Mouse (Mus musculus) MEL (cell line): ENCODE measurements around the gene Gins1. TPM values are rescaled to one million over a fixed set of nuclear protein-coding genes. Genes with fewer than 3 reads are reported as not detected.

ENCODE experiments used
- DNase-seq: peaks from one replicate; pipeline ENCODE4 v3.0.0; 2011; ENCODE audit warnings: low read depth, low spot score
- H3K27ac ChIP-seq: 2 replicates; pipeline ENCODE4 v1.5.1; 2012; ENCODE audit warnings: low read depth, mild to moderate bottlenecking, control low read depth, low read length, moderate library complexity; ENCODE audit not compliant: control insufficient read depth
- H3K27me3 ChIP-seq, 2 experiments: fragments of 150-350 bp in 1 of 2; sonication (generic) in 1 of 2; 2 replicates each; pipeline ENCODE4 v1.6.1; 2012; ENCODE audit warnings: low read length in 2 of 2, mild to moderate bottlenecking in 2 of 2, improper control_type of control experiment in 1 of 2, moderate library complexity in 1 of 2; ENCODE audit not compliant: insufficient read depth in 2 of 2, control insufficient read depth in 1 of 2
- H3K36me3 ChIP-seq, 2 experiments: 2 replicates each; pipeline ENCODE4 v1.6.1; 2012 to 2014; ENCODE audit warnings: low read length in 2 of 2, improper control_type of control experiment in 1 of 2, inconsistent platforms in 1 of 2, mild to moderate bottlenecking in 1 of 2; ENCODE audit not compliant: insufficient read depth in 2 of 2, control insufficient read depth in 1 of 2
- H3K4me1 ChIP-seq, 2 experiments: fragments of 150-350 bp in 1 of 2; sonication (generic) in 1 of 2; 2 replicates each; pipeline ENCODE4 v1.6.1; 2012; ENCODE audit warnings: low read length in 2 of 2, improper control_type of control experiment in 1 of 2, mild to moderate bottlenecking in 1 of 2; ENCODE audit not compliant: insufficient read depth in 2 of 2, control insufficient read depth in 1 of 2
- H3K4me3 ChIP-seq, 2 experiments: fragments of 150-350 bp in 1 of 2; sonication (generic) in 1 of 2; 2 replicates each; pipeline ENCODE4 v1.5.1; 2012; ENCODE audit warnings: low read depth in 2 of 2, low read length in 2 of 2, mild to moderate bottlenecking in 2 of 2, moderate library complexity in 2 of 2, control low read depth in 1 of 2, improper control_type of control experiment in 1 of 2; ENCODE audit not compliant: control insufficient read depth in 1 of 2, insufficient read depth in 1 of 2
- H3K79me2 ChIP-seq: 2 replicates; pipeline ENCODE4 v1.6.1; 2012; ENCODE audit warnings: mild to moderate bottlenecking, low read length, moderate library complexity; ENCODE audit not compliant: control insufficient read depth, poor library complexity, insufficient read depth
- H3K9ac ChIP-seq: 2 replicates; pipeline ENCODE4 v1.6.1; 2012; ENCODE audit warnings: low read depth, mild to moderate bottlenecking, control low read depth, low read length, moderate library complexity; ENCODE audit not compliant: control insufficient read depth, poor library complexity, severe bottlenecking
- H3K9me3 ChIP-seq: fragments of 150-350 bp; sonication (generic); replicated peaks from 2 replicates; pipeline ENCODE4 v1.6.1; 2012; ENCODE audit warnings: mild to moderate bottlenecking, low read length, improper control_type of control experiment, moderate library complexity; ENCODE audit not compliant: insufficient read depth
- BHLHE40 ChIP-seq: IDR thresholded peaks from 2 replicates; pipeline ENCODE4 v1.6.1; 2012; ENCODE audit warnings: low read depth, mild to moderate bottlenecking, inconsistent platforms, low read length, improper control_type of control experiment, borderline replicate concordance
- CHD1 ChIP-seq: IDR thresholded peaks from 2 replicates; pipeline ENCODE4 v1.6.1; 2012; ENCODE audit warnings: low read depth, mild to moderate bottlenecking, inconsistent platforms, low read length, improper control_type of control experiment
- CHD2 ChIP-seq: IDR thresholded peaks from 2 replicates; pipeline ENCODE4 v1.6.1; 2011; ENCODE audit warnings: low read length, improper control_type of control experiment
- CTCF ChIP-seq, 3 experiments: IDR thresholded peaks in 2 of 3; conservative IDR thresholded peaks in 1 of 3; 2 replicates each; pipeline ENCODE4 v1.5.1; 2011 to 2012; ENCODE audit warnings: low read length in 3 of 3, low read depth in 2 of 3, mild to moderate bottlenecking in 2 of 3, improper control_type of control experiment in 1 of 3, inconsistent platforms in 1 of 3, mixed read lengths in 1 of 3, moderate library complexity in 1 of 3; ENCODE audit not compliant: control insufficient read depth in 1 of 3, insufficient read depth in 1 of 3, poor library complexity in 1 of 3, severe bottlenecking in 1 of 3
- E2F4 ChIP-seq: IDR thresholded peaks from 2 replicates; pipeline ENCODE4 v1.6.1; 2011; ENCODE audit warnings: low read depth, low read length, improper control_type of control experiment, borderline replicate concordance
- ELF1 ChIP-seq: IDR thresholded peaks from 2 replicates; pipeline ENCODE4 v1.6.1; 2014; ENCODE audit warnings: low read depth, mild to moderate bottlenecking, inconsistent platforms, low read length, improper control_type of control experiment, moderate library complexity
- EP300 ChIP-seq, 2 experiments: IDR thresholded peaks; 2 replicates each; pipeline ENCODE4 v1.6.1; 2011; ENCODE audit warnings: improper control_type of control experiment in 2 of 2, low read length in 2 of 2, low read depth in 1 of 2, mild to moderate bottlenecking in 1 of 2
- GABPA ChIP-seq: IDR thresholded peaks from 2 replicates; pipeline ENCODE4 v1.6.1; 2012; ENCODE audit warnings: low read depth, mild to moderate bottlenecking, inconsistent platforms, low read length, improper control_type of control experiment, moderate library complexity
- GATA1 ChIP-seq: IDR thresholded peaks from 2 replicates; pipeline ENCODE4 v1.6.1; 2011; ENCODE audit warnings: low read depth, low read length, improper control_type of control experiment
- HCFC1 ChIP-seq: IDR thresholded peaks from 2 replicates; pipeline ENCODE4 v1.6.1; 2012; ENCODE audit warnings: low read depth, mild to moderate bottlenecking, inconsistent platforms, low read length, improper control_type of control experiment, moderate library complexity
- JUND ChIP-seq: IDR thresholded peaks from 2 replicates; pipeline ENCODE4 v1.6.1; 2011; ENCODE audit warnings: low read depth, mild to moderate bottlenecking, improper control_type of control experiment, low read length
- MAFK ChIP-seq: IDR thresholded peaks from 2 replicates; pipeline ENCODE4 v1.6.1; 2011; ENCODE audit warnings: low read depth, mild to moderate bottlenecking, low read length, improper control_type of control experiment, borderline replicate concordance
- MAX ChIP-seq: IDR thresholded peaks from 2 replicates; pipeline ENCODE4 v1.6.1; 2011; ENCODE audit warnings: low read length, improper control_type of control experiment
- MAZ ChIP-seq: IDR thresholded peaks from 2 replicates; pipeline ENCODE4 v1.6.1; 2012; ENCODE audit warnings: low read depth, mild to moderate bottlenecking, inconsistent platforms, low read length, improper control_type of control experiment
- MEF2A ChIP-seq: IDR thresholded peaks from 2 replicates; pipeline ENCODE4 v1.6.1; 2014; ENCODE audit warnings: low read depth, mild to moderate bottlenecking, inconsistent platforms, low read length, improper control_type of control experiment; ENCODE audit not compliant: poor library complexity, insufficient replicate concordance, severe bottlenecking; ENCODE audit errors: extremely low read depth
- MXI1 ChIP-seq: IDR thresholded peaks from 2 replicates; pipeline ENCODE4 v1.6.1; 2011; ENCODE audit warnings: mild to moderate bottlenecking, low read depth, low read length, improper control_type of control experiment
- MYB ChIP-seq: IDR thresholded peaks from 2 replicates; pipeline ENCODE4 v1.6.1; 2011; ENCODE audit warnings: mild to moderate bottlenecking, low read depth, low read length, improper control_type of control experiment
- NRF1 ChIP-seq: IDR thresholded peaks from 2 replicates; pipeline ENCODE4 v1.6.1; 2014; ENCODE audit warnings: low read depth, mild to moderate bottlenecking, inconsistent platforms, low read length, improper control_type of control experiment, moderate library complexity; ENCODE audit not compliant: poor library complexity, insufficient read depth, severe bottlenecking
- POLR2A ChIP-seq, 2 experiments: IDR thresholded peaks; 2 replicates each; pipeline ENCODE4 v1.6.1; 2011 to 2012; ENCODE audit warnings: low read length in 2 of 2, mild to moderate bottlenecking in 2 of 2, control low read depth in 1 of 2, improper control_type of control experiment in 1 of 2, low read depth in 1 of 2, moderate library complexity in 1 of 2; ENCODE audit not compliant: control insufficient read depth in 1 of 2, insufficient read depth in 1 of 2, poor library complexity in 1 of 2
- RAD21 ChIP-seq: IDR thresholded peaks from 2 replicates; pipeline ENCODE4 v1.6.1; 2011; ENCODE audit warnings: mild to moderate bottlenecking, low read depth, low read length, improper control_type of control experiment
- TAL1 ChIP-seq: IDR thresholded peaks from 2 replicates; pipeline ENCODE4 v1.6.1; 2012; ENCODE audit warnings: mild to moderate bottlenecking, inconsistent platforms, low read length, moderate library complexity, mixed read lengths
- TBP ChIP-seq: IDR thresholded peaks from 2 replicates; pipeline ENCODE4 v1.8.0; 2011; ENCODE audit warnings: low read depth, low read length, improper control_type of control experiment
- UBTF ChIP-seq: IDR thresholded peaks from 2 replicates; pipeline ENCODE4 v1.6.1; 2012; ENCODE audit warnings: low read depth, mild to moderate bottlenecking, inconsistent platforms, low read length, improper control_type of control experiment, moderate library complexity, borderline replicate concordance; ENCODE audit not compliant: insufficient read depth
- USF1 ChIP-seq: IDR thresholded peaks from 2 replicates; pipeline ENCODE4 v1.6.1; 2014; ENCODE audit warnings: low read depth, mild to moderate bottlenecking, inconsistent platforms, low read length, improper control_type of control experiment, moderate library complexity
- USF2 ChIP-seq, 2 experiments: IDR thresholded peaks; 2 replicates each; pipeline ENCODE4 v1.6.1; 2011 to 2012; ENCODE audit warnings: improper control_type of control experiment in 2 of 2, low read length in 2 of 2, borderline replicate concordance in 1 of 2, inconsistent platforms in 1 of 2, low read depth in 1 of 2, mild to moderate bottlenecking in 1 of 2; ENCODE audit not compliant: insufficient read depth in 1 of 2
- ZC3H11A ChIP-seq: IDR thresholded peaks from 2 replicates; pipeline ENCODE4 v1.6.1; 2012; ENCODE audit warnings: low read depth, mild to moderate bottlenecking, inconsistent platforms, low read length, improper control_type of control experiment
- ZKSCAN1 ChIP-seq: IDR thresholded peaks from 2 replicates; pipeline ENCODE4 v1.6.1; 2012; ENCODE audit warnings: low read depth, mild to moderate bottlenecking, inconsistent platforms, low read length, improper control_type of control experiment, moderate library complexity
- polyA plus RNA-seq, 2 experiments: library from polyadenylated mRNA; stranded (reverse) in 1 of 2; unstranded in 1 of 2; fragments of >175 nt in 1 of 2; fragments of >200 nt in 1 of 2; gene quantifications; 2 replicates each; pipeline versions ENCODE4 v1.2.1 to v1.2.4; 2012; ENCODE audit warnings: low replicate concordance in 2 of 2, low read depth in 1 of 2; ENCODE audit not compliant: insufficient read length in 2 of 2, insufficient read depth in 1 of 2, missing spikeins in 1 of 2
- total RNA-seq: library from RNA; depleted of rRNA; stranded (reverse); fragments of 300-350 nt; gene quantifications from 2 replicates; pipeline ENCODE4 v1.2.3, GENCODE M21; 2012

Gene Gins1
- total and polyA plus RNA-seq, 3 experiments, result 64.8 to 68.7 TPM; not detected in 1

DNA sequence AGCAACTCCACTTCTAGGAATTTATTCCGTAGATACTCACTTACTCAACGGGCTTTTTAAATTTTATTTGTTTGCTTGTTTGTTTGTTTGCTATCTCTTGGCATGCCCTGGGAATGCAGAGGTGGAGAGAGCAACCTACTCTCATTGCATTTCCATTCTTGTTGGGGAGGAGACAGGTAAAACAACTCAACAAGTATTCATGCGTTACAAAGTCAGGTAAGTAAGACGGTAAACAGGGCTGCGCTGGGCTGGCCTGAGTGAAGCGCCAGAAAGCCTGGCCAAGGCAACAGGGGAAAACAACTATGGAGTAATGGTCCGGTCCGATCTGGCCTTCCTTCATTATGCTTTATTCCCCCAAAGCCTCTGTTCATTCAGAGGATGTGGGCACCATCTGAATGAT, 2.9 kb upstream of the Gins1 start:
- Histone ChIP-seq H3K4me1 (peaks cover 2 to 4% of the 10 kb centered on the region in 2 experiments; a peak in 2 of 4 replicates), H3K36me3 (peaks cover 0 to 5% of the 10 kb centered on the region in 2 experiments; a peak in 3 of 4 replicates), H3K9me3 (no peaks in the 10 kb centered on the region), H3K79me2 (peaks cover 10% of the 10 kb centered on the region), H3K9ac (no peak overlapping the region), H3K4me3 (no peak overlapping the region), H3K27ac (no peak overlapping the region), H3K27me3 (no peaks in the 10 kb centered on the region)
- TF ChIP-seq CHD1 (no peak), E2F4 (no peak), CTCF (IDR thresholded peaks at IDR 0.05 in 2 of 3, conservative IDR thresholded peaks at IDR 0.05 in 1 of 3; ENCODE audit: control insufficient read depth in 1 of 3, insufficient read depth in 1 of 3, low read depth in 2 of 3, low read length in 3 of 3, poor library complexity in 1 of 3, severe bottlenecking in 1 of 3) (no peak), TAL1 (no peak), TBP (no peak), UBTF (no peak), ZKSCAN1 (no peak)
- DNase-seq, result no peak

DNA sequence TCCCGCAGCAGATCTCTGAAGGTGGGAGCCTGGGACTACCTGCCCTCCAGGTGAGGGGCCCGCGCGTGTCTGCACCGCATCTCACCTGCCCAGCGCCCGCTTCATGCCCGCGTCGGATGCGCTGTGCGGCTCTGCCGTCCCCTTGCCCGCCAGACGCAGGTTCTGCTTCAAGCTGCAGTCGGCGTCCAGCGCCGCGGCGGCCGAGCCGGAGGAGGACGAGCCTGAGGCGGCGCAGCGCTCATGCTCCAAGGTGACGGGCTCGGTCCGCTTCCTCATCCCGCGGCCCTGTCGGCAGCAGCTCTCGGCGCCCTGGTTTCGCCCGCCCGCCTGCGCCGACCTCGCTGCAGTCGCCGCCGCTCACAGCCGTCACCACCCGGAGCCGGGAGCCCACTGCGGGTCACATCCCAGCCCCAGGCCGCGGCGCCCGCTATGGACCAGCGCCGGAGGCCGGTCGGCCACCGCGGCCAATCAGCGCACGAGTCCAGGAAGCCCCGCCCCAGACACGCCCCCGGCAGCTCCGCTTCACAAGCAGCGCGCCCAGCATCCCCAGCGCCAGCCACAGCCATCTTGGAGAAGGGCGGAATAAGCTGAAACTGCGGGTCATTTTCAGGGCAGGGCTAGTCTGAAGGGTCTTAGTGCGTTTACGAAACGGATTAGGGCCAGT, 796 bp upstream of the Gins1 start, which contains the start of gene Abhd12:
Abhd12 (minus strand) TSS at position 470 of the 664 bp plus-strand sequence.
- Histone ChIP-seq H3K9ac (peak within 1 kb of the TSS; percentile 98), H3K36me3 (peaks cover 0 to 10% of the 10 kb centered on the region in 2 experiments; a peak in 2 of 4 replicates), H3K4me3 (peak within 1 kb of the TSS; percentile 95 to 98), H3K27ac (peak within 1 kb of the TSS; percentile 96), H3K79me2 (peaks cover 10% of the 10 kb centered on the region), H3K9me3 (no peaks in the 10 kb centered on the region), H3K27me3 (no peaks in the 10 kb centered on the region), H3K4me1 (peaks cover 2 to 4% of the 10 kb centered on the region in 2 experiments; a peak in 2 of 4 replicates)
- peak; percentile 97 for DNase-seq
- TF ChIP-seq POLR2A (IDR thresholded peaks at IDR 0.05; ENCODE audit: control insufficient read depth in 1 of 2, insufficient read depth in 1 of 2, low read depth in 1 of 2, low read length in 2 of 2, poor library complexity in 1 of 2), result peak; percentile 79 to 90
- TF ChIP-seq USF2 (IDR thresholded peaks at IDR 0.05; ENCODE audit: borderline replicate concordance in 1 of 2, insufficient read depth in 1 of 2, low read depth in 1 of 2, low read length in 2 of 2), result no peak
- no peak for TF ChIP-seq MAFK
- no peak for TF ChIP-seq TAL1
- no peak for TF ChIP-seq E2F4
- TF ChIP-seq USF1, result no peak; the same call in 1 of the 2 replicates
- no peak for TF ChIP-seq GABPA
- TF ChIP-seq ZKSCAN1, result no peak
- 0 out of 2 replicates have a peak, but pooled peaks have one; percentile 87 for TF ChIP-seq UBTF
- TF ChIP-seq MEF2A, result no peak
- TF ChIP-seq MYB, result no peak
- TF ChIP-seq ELF1, result peak; percentile 97
- TF ChIP-seq GATA1, result 0 out of 2 replicates have a peak, but pooled peaks have one; percentile 6
- no peak for TF ChIP-seq ZC3H11A
- TF ChIP-seq MAZ, result peak; percentile 17; the same call in 1 of the 2 replicates
- peak; percentile 55; the same call in 1 of the 2 replicates for TF ChIP-seq TBP
- no peak for TF ChIP-seq CTCF (IDR thresholded peaks at IDR 0.05 in 2 of 3, conservative IDR thresholded peaks at IDR 0.05 in 1 of 3; ENCODE audit: control insufficient read depth in 1 of 3, insufficient read depth in 1 of 3, low read depth in 2 of 3, low read length in 3 of 3, poor library complexity in 1 of 3, severe bottlenecking in 1 of 3)
- no peak for TF ChIP-seq CHD2
- TF ChIP-seq NRF1, result 0 out of 2 replicates have a peak, but pooled peaks have one; percentile 43
- no peak for TF ChIP-seq RAD21
- peak; percentile 52 for TF ChIP-seq MXI1
- no peak for TF ChIP-seq MAX
- no peak for TF ChIP-seq JUND
- TF ChIP-seq CHD1, result no peak
- TF ChIP-seq EP300 (IDR thresholded peaks at IDR 0.05; ENCODE audit: low read depth in 1 of 2, low read length in 2 of 2), result no peak
- TF ChIP-seq BHLHE40, result no peak
- peak; percentile 96 for TF ChIP-seq HCFC1
